Mouse (Mus musculus) forebrain, postnatal 0 days (tissue): ENCODE results near the gene Rmi1. TPM values are rescaled to one million over a fixed set of nuclear protein-coding genes. Genes with fewer than 3 reads are reported as not detected.
"Not testable (repeated sequence)": the region's sequence is repeated elsewhere in the genome, so short reads cannot be mapped to it uniquely, and the experiment has no call there.

Source experiments
- ATAC-seq: fragments of 200-750 bp; cut with Nextera tagmentation; 2 replicates; pipeline ENCODE4 v1.8.0; 2017; ENCODE audit warnings: mild to moderate bottlenecking, moderate library complexity
- DNase-seq: peaks from one replicate; pipeline ENCODE4 v3.0.0-alpha.2; 2015
- H3K27ac ChIP-seq: fragments of 300-500 bp; sonication (generic); 2 replicates; pipeline ENCODE4 v1.5.1; 2014; ENCODE audit warnings: low read depth, mild to moderate bottlenecking, antibody characterized with exemption, low read length, moderate library complexity, mixed read lengths
- H3K27me3 ChIP-seq: fragments of 300-500 bp; sonication (generic); 2 replicates; pipeline ENCODE4 v1.6.1; 2014; ENCODE audit warnings: mild to moderate bottlenecking, low read length, mixed read lengths; ENCODE audit not compliant: insufficient read depth
- H3K36me3 ChIP-seq: fragments of 300-500 bp; sonication (generic); 2 replicates; pipeline ENCODE4 v1.6.1; 2014; ENCODE audit warnings: mild to moderate bottlenecking, moderate library complexity; ENCODE audit not compliant: insufficient read depth
- H3K4me1 ChIP-seq: fragments of 300-500 bp; sonication (generic); 2 replicates; pipeline ENCODE4 v1.6.1; 2014; ENCODE audit warnings: antibody characterized with exemption; ENCODE audit not compliant: insufficient read depth
- H3K4me2 ChIP-seq: fragments of 300-500 bp; sonication (generic); 2 replicates; pipeline ENCODE4 v1.6.1; 2014; ENCODE audit warnings: low read depth, mild to moderate bottlenecking, moderate library complexity
- H3K4me3 ChIP-seq: fragments of 300-500 bp; sonication (generic); 2 replicates; pipeline ENCODE4 v1.5.1; 2014; ENCODE audit warnings: low read depth, low read length, mixed read lengths
- H3K9ac ChIP-seq: fragments of 300-500 bp; sonication (generic); 2 replicates; pipeline ENCODE4 v1.6.1; 2014; ENCODE audit warnings: mild to moderate bottlenecking
- H3K9me3 ChIP-seq: fragments of 300-500 bp; sonication (generic); 2 replicates; pipeline ENCODE4 v1.6.1; 2016; ENCODE audit warnings: low read length
- CTCF ChIP-seq: sonication (generic); IDR thresholded peaks from 2 replicates; pipeline ENCODE4 v1.5.1; 2016; ENCODE audit warnings: antibody characterized with exemption, control low read depth, low read depth
- WGBS: fragments of 180-500 bp; shearing (Covaris S2); extraction: QIAGEN DNeasy Blood & Tissue Kit; methylation state at CpG from one replicate; pipeline ENCODE4 v1.1.7; 2014; 5-methylcytosine and 5-hydroxymethylcytosine counted together
- microRNA counts: library from miRNA; unstranded; fragments of <30 nt; microRNA quantifications from one replicate; lab custom pipeline; 2015
- microRNA-seq, 2 experiments: library from miRNA; unstranded; fragments of <30 nt; microRNA quantifications; one replicate each; pipeline ENCODE4; 2016
- polyA plus RNA-seq: library from polyadenylated mRNA; unstranded; fragments of >200 nt; fragmentation: Nextera tagmentation; extraction: Ambion mirVana; gene quantifications from 2 replicates; pipeline ENCODE4 v1.2.1, GENCODE M21; 2015
- total RNA-seq: library from RNA; depleted of rRNA; stranded (reverse); fragments of >200 nt; gene quantifications from 2 replicates; pipeline ENCODE4 v1.2.3, GENCODE M21; 2014; rRNA removed

The Rmi1 gene
- total and polyA plus RNA-seq, 2 experiments from 2014 or later = 18.7 to 20.8 TPM

- Histone ChIP-seq H3K9ac (no peak overlapping the region), H3K4me1 (no peaks in the 10 kb centered on the region), H3K9me3 (no peaks in the 10 kb centered on the region), H3K36me3 (no peaks in the 10 kb centered on the region), H3K4me3 (no peak overlapping the region), H3K27me3 (no peaks in the 10 kb centered on the region), H3K4me2 (no peak overlapping the region), H3K27ac (no peak overlapping the region)
- DNase-seq (no peak), ATAC-seq (no peak)
- WGBS = 87% methylated on average over 2 of the region's 2 CpGs
- no peak for TF ChIP-seq CTCF
These were observed 44.5 kb downstream of the Rmi1 start for GRCm38 (mm10) chr13:58446541-58446940.

- no peaks in the 10 kb centered on the region for H3K9me3 ChIP-seq
- DNase-seq (no peak), ATAC-seq (no peak)
- 39% methylated on average over 22 of the region's 22 CpGs for WGBS
- peaks cover 20% of the 10 kb centered on the region for H3K27me3 ChIP-seq
- no peaks in the 10 kb centered on the region for H3K4me1 ChIP-seq
- no peak overlapping the region for H3K4me2 ChIP-seq
- H3K27ac ChIP-seq = no peak overlapping the region
- H3K36me3 ChIP-seq = no peaks in the 10 kb centered on the region
- H3K4me3 ChIP-seq = no peak overlapping the region
- no peak for TF ChIP-seq CTCF
- H3K9ac ChIP-seq = no peak overlapping the region
These were observed 48.6 kb downstream of the Rmi1 start for GRCm38 (mm10) chr13:58450459-58451182.

GRCm38 (mm10) chr13:58452246-58452645, 50.2 kb downstream of the Rmi1 start:
- WGBS = 76% methylated on average over 4 of the region's 4 CpGs
- Histone ChIP-seq H3K27ac (no peak overlapping the region), H3K27me3 (peaks cover 20% of the 10 kb centered on the region), H3K4me1 (no peaks in the 10 kb centered on the region), H3K36me3 (no peaks in the 10 kb centered on the region), H3K9me3 (no peaks in the 10 kb centered on the region), H3K4me3 (no peak overlapping the region), H3K9ac (no peak overlapping the region), H3K4me2 (no peak overlapping the region)
- TF ChIP-seq CTCF = no peak
- ATAC-seq (no peak), DNase-seq (no peak)

- Histone ChIP-seq H3K27me3 (peaks cover 20% of the 10 kb centered on the region), H3K9ac (no peak overlapping the region), H3K4me1 (no peaks in the 10 kb centered on the region), H3K4me3 (peak overlapping the region; percentile 7; the same call in 1 of the 2 replicates), H3K27ac (no peak overlapping the region), H3K4me2 (peak overlapping the region; percentile 26), H3K9me3 (no peaks in the 10 kb centered on the region), H3K36me3 (no peaks in the 10 kb centered on the region)
- no peak for DNase-seq
- no peak for ATAC-seq
- TF ChIP-seq CTCF = no peak
- WGBS = 18% methylated on average over 32 of the region's 32 CpGs
These were observed 50.8 kb downstream of the Rmi1 start for GRCm38 (mm10) chr13:58452651-58453413.

GRCm38 (mm10) chr13:58453541-58453940, 51.5 kb downstream of the Rmi1 start:
- no peak for TF ChIP-seq CTCF
- Histone ChIP-seq H3K4me3 (no peak overlapping the region), H3K36me3 (no peaks in the 10 kb centered on the region), H3K27me3 (peaks cover 20% of the 10 kb centered on the region), H3K9ac (no peak overlapping the region), H3K9me3 (no peaks in the 10 kb centered on the region), H3K4me2 (no peak overlapping the region), H3K4me1 (no peaks in the 10 kb centered on the region), H3K27ac (no peak overlapping the region)
- 48% methylated on average over 10 of the region's 10 CpGs for WGBS
- ATAC-seq (no peak), DNase-seq (no peak)

GRCm38 (mm10) chr13:58456547-58456946, 54.5 kb downstream of the Rmi1 start:
- no peaks in the 10 kb centered on the region for H3K4me1 ChIP-seq
- DNase-seq = no peak
- WGBS = 52% methylated on average over 10 of the region's 10 CpGs

GRCm38 (mm10) chr13:58458811-58459210, 56.8 kb downstream of the Rmi1 start:
- not testable (repeated sequence) for ATAC-seq, H3K9me3 ChIP-seq, H3K36me3 ChIP-seq, H3K27me3 ChIP-seq, DNase-seq, H3K4me1 ChIP-seq, H3K9ac ChIP-seq, H3K27ac ChIP-seq, H3K4me3 ChIP-seq, H3K4me2 ChIP-seq
- 90% methylated on average over 6 of the region's 6 CpGs for WGBS

More at GRCm38 (mm10) chr13:58456547-58456946, 54.5 kb downstream of the Rmi1 start:
- Histone ChIP-seq H3K27me3 (peaks cover 20% of the 10 kb centered on the region), H3K9me3 (no peaks in the 10 kb centered on the region), H3K36me3 (no peaks in the 10 kb centered on the region), H3K9ac (no peak overlapping the region), H3K27ac (no peak overlapping the region), H3K4me3 (no peak overlapping the region), H3K4me2 (no peak overlapping the region)
- ATAC-seq = no peak
- no peak for TF ChIP-seq CTCF

MicroRNA genes within 50 kb of the gene (microRNA counts, 519-probe panel; counts per million panel counts)
- microRNA mmu-miR-7a (lab: Ali Mortazavi, UCI) = 4,390 counts per million, percentile 55 among the panel's probes with 10 or more counts

Small RNAs within 50 kb of the gene (microRNA-seq; reads per million reads assigned to microRNA genes)
- 623 to 701 reads per million in 2 experiments for gene Mir7-1

Other genes with a start within 250 kb of the Rmi1 start
- 20.0 and 26.0 TPM in 2 replicates for gene Idnk, start 244.6 kb upstream of the Rmi1 start, total RNA-seq
- 46.9 and 49.9 TPM in 2 replicates for gene Idnk, start 244.6 kb upstream of the Rmi1 start, polyA plus RNA-seq
- gene Ubqln1, start 186.6 kb upstream of the Rmi1 start, total RNA-seq = 125 and 172 TPM in 2 replicates
- 85.9 and 118 TPM in 2 replicates for gene Ubqln1, start 186.6 kb upstream of the Rmi1 start, polyA plus RNA-seq
- 21.0 and 26.3 TPM in 2 replicates for gene Gkap1, start 126.5 kb upstream of the Rmi1 start, total RNA-seq
- 26.1 and 27.4 TPM in 2 replicates for gene Gkap1, start 126.5 kb upstream of the Rmi1 start, polyA plus RNA-seq
- gene Kif27, start 43.1 kb upstream of the Rmi1 start, total RNA-seq = 2.3 and 5.2 TPM in 2 replicates
- gene Kif27, start 43.1 kb upstream of the Rmi1 start, polyA plus RNA-seq = 0.82 and 2.0 TPM in 2 replicates
- gene 2210016F16Rik, start 17.0 kb upstream of the Rmi1 start, total RNA-seq = 16.0 and 16.8 TPM in 2 replicates
- gene 2210016F16Rik, start 17.0 kb upstream of the Rmi1 start, polyA plus RNA-seq = 14.2 TPM in 2 replicates
- gene Hnrnpk, start 1.1 kb downstream of the Rmi1 start, total RNA-seq = 737 and 787 TPM in 2 replicates
- 1,083 and 1,166 TPM in 2 replicates for gene Hnrnpk, start 1.1 kb downstream of the Rmi1 start, polyA plus RNA-seq
- gene Slc28a3, start 208.6 kb downstream of the Rmi1 start, total RNA-seq = 0.05 and 0.08 TPM in 2 replicates
- gene Slc28a3, start 208.6 kb downstream of the Rmi1 start, polyA plus RNA-seq = 0.04 and 0.11 TPM in 2 replicates